Mouse (Mus musculus) myocyte (in vitro differentiated cells): ENCODE measurements around the gene Zfp146.
"Not testable (repeated sequence)": the region's sequence is repeated elsewhere in the genome, so short reads cannot be mapped to it uniquely, and the experiment has no call there.

ENCODE experiments used
- E2F4 ChIP-seq: IDR thresholded peaks from one replicate; pipeline ENCODE4 v1.6.1; 2011; ENCODE audit warnings: mild to moderate bottlenecking, control low read depth, moderate library complexity; ENCODE audit not compliant: insufficient read depth
- MAX ChIP-seq: IDR thresholded peaks from one replicate; pipeline ENCODE4 v1.6.1; 2011; ENCODE audit warnings: low read depth, mild to moderate bottlenecking, control low read depth
- MYOD1 ChIP-seq, 3 experiments: IDR thresholded peaks; one replicate each; pipeline ENCODE4 v1.6.1; 2011; ENCODE audit warnings: control low read depth in 2 of 3, low read depth in 2 of 3, mild to moderate bottlenecking in 2 of 3, moderate library complexity in 1 of 3; ENCODE audit not compliant: insufficient read length in 2 of 3, control insufficient read depth in 1 of 3
- MYOG ChIP-seq, 3 experiments: IDR thresholded peaks; one replicate each; pipeline ENCODE4 v1.6.1; 2011; ENCODE audit warnings: control low read depth in 2 of 3, low read depth in 2 of 3, mild to moderate bottlenecking in 2 of 3; ENCODE audit not compliant: insufficient read length in 2 of 3, control insufficient read depth in 1 of 3, insufficient read depth in 1 of 3
- POLR2A ChIP-seq: IDR thresholded peaks from one replicate; pipeline ENCODE4 v1.6.1; 2011; ENCODE audit warnings: low read depth, mild to moderate bottlenecking, control low read depth, moderate library complexity; ENCODE audit not compliant: insufficient read length
- POLR2AphosphoS2 ChIP-seq: IDR thresholded peaks from one replicate; pipeline ENCODE4 v1.6.1; 2011; ENCODE audit warnings: low read depth, control low read depth; ENCODE audit not compliant: insufficient read length
- TCF12 ChIP-seq: IDR thresholded peaks from one replicate; pipeline ENCODE4 v1.6.1; 2011; ENCODE audit warnings: mild to moderate bottlenecking, control low read depth; ENCODE audit not compliant: poor library complexity, insufficient read depth, severe bottlenecking
- USF1 ChIP-seq: IDR thresholded peaks from one replicate; pipeline ENCODE4 v1.6.1; 2011; ENCODE audit warnings: low read depth, mild to moderate bottlenecking, control low read depth, moderate library complexity

GRCm38 (mm10) chr7:30117935-30118334, 51.6 kb downstream of the Zfp146 start:
- not testable (repeated sequence) for TF ChIP-seq POLR2AphosphoS2; E2F4; POLR2A; USF1; TCF12; MAX; MYOD1 (IDR thresholded peaks at IDR 0.05; ENCODE audit: control insufficient read depth in 1 of 3, insufficient read length in 2 of 3, low read depth in 2 of 3); MYOG (IDR thresholded peaks at IDR 0.05; ENCODE audit: control insufficient read depth in 1 of 3, insufficient read depth in 1 of 3, insufficient read length in 2 of 3, low read depth in 2 of 3)
